Mouse (Mus musculus) cerebellum, adult 2 months (tissue): ENCODE results near the gene Ap3d1.

Source experiments
- CTCF ChIP-seq: fragments of 200-500 bp; IDR thresholded peaks from 2 replicates; pipeline ENCODE4 v1.5.1; 2011; ENCODE audit warnings: low read depth, mild to moderate bottlenecking, control low read depth, low read length, moderate library complexity, borderline replicate concordance; ENCODE audit not compliant: insufficient read depth
- POLR2A ChIP-seq: fragments of 200-500 bp; IDR thresholded peaks from 2 replicates; pipeline ENCODE4 v1.6.1; 2011; ENCODE audit warnings: low read length, control low read depth, borderline replicate concordance; ENCODE audit not compliant: insufficient read depth

DNA sequence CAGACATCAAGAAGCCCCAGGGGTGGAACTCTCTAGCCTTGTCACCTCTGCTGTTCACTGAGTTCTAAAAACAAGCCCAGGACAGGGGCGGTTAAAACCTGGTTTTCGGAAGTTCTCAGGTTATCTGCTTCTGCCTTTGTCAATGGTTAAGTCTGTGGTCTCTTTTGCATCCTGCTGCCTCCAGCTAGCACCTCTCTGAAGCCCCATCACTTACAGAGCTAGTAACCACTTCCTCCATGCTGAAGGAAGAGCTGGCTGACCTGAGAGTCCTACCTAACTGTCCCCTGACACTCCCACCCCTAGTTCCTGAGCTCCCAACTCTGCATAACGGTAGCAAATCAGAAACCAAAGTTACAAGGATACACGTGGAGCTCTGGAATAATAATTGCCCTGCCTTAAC is 41.3 kb downstream of the Ap3d1 start:
- TF ChIP-seq CTCF (no peak), POLR2A (no peak)
